In the genomic region with DNA sequence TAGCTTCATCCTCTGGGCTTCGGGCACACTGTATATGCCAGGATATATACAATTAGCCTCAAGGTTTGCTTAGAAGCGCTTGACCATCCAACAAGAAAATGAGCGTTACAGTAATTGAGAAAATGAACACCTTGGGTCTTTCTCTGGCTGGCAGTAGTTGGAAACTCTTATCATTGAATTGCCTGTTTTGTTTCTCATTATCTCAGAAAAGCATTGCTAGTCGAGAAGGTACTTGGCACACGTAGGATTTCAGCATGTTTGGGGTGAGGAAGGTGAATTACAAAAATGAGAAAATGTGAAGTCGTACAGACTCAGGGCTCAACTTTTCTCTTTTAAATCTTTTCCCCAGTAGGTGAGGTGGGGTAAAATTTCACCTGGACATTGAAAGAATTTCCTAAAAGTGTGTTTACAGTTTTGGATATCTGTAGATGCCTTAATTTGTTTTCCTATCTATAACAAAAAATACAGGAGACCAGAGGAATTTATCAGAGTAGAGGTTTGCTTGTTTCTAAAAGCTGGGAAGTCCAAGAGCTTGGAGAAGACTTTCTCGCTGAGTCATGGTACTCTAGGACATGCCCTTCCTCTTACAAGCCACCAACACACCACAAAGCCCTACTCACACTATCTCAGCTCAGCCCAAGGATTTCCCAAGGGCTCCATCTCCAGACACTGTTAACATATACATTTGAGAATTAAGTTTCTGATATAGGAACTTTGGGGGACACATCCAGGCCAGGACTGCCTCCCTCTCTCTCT, we compare ENCODE assay signal across 13 mouse cellular contexts.
"Had no signal": no experiment of that assay in that cellular context is flagged by ENCODE, and none has a peak within 500 bp of the region (broad histone marks: within the 10 kb centered on the region; RNA-seq: fewer than 3 reads in every experiment).

No protein-coding gene starts in this region.

- ATAC-seq: midbrain, embryonic 13.5 days had no signal

- DNase-seq: kidney, adult 18-20 months; kidney, postnatal 25 days; layer of hippocampus, adult 9-11 months; liver, embryonic 13.5 days; lung, adult 2 months; lung, postnatal 14 days; lung, postnatal 4 days; right cerebral cortex, adult 18-20 months; right cerebral cortex, postnatal 14 days; right cerebral cortex, postnatal 4 days; thymus, adult 2 months; thymus, postnatal 25 days had no signal
